Mouse (Mus musculus) left cerebral cortex, postnatal 25 days (tissue): Measurements from ENCODE around the gene Galnt2. TPM values are rescaled to one million over a fixed set of nuclear protein-coding genes. Genes with fewer than 3 reads are reported as not detected.
A peak's percentile ranks its signal among the peaks of the same experiment; 100 is the strongest.

ENCODE experiments used
- DNase-seq, 2 experiments: peaks; one replicate each; pipeline ENCODE4 v3.0.0; 2022; ENCODE audit warnings: low spot score in 2 of 2, mixed read lengths in 1 of 2
- intact Hi-C: fragments of 180-260 bp; cut with DNase I; formaldehyde crosslinking; loops from one replicate; pipeline ENCODE4 v1.15.1; 2025
- total RNA-seq, 2 experiments: library from RNA; stranded (reverse); gene quantifications; 2 replicates each; pipeline ENCODE4 v1.2.3; 2021

The Galnt2 gene
- 10 to 100 TPM; 41.0 to 59.6 TPM for total RNA-seq

GRCm38 (mm10) chr8:124231176-124231484 is at the start of gene Galnt2:
TSS of gene Galnt2 (plus strand) at chr8:124231391.
- peak; percentile 91 to 92 for DNase-seq
- intact Hi-C loops = loop anchor here (5.0 kb wide), 5 partner anchors 46 to 179 kb away; no protein-coding TSS in a partner anchor

- no peak for DNase-seq
- intact Hi-C loops = loop anchor here (5.0 kb wide), 1 partner anchor 99 kb away; no protein-coding TSS in a partner anchor
Observed at GRCm38 (mm10) chr8:124181751-124182150, 49.4 kb upstream of the Galnt2 start.

- peak in 1 of 2 experiments; percentile 83 for DNase-seq
Observed at GRCm38 (mm10) chr8:124182224-124182623, 49.0 kb upstream of the Galnt2 start.

GRCm38 (mm10) chr8:124184078-124184477 is 47.1 kb upstream of the Galnt2 start:
- intact Hi-C loops = loop anchor here (5.0 kb wide), 1 partner anchor 102 kb away; no protein-coding TSS in a partner anchor
- peak in 1 of 2 experiments; percentile 79 for DNase-seq

More at GRCm38 (mm10) chr8:124182224-124182623, 49.0 kb upstream of the Galnt2 start:
- intact Hi-C loops = loop anchor here (5.0 kb wide), 1 partner anchor 100 kb away; no protein-coding TSS in a partner anchor

- no peak for DNase-seq
- intact Hi-C loops = loop anchor here (5.0 kb wide), 1 partner anchor 102 kb away; no protein-coding TSS in a partner anchor
Observed at GRCm38 (mm10) chr8:124184507-124184906, 46.7 kb upstream of the Galnt2 start.

- intact Hi-C loops = no loop called here
- DNase-seq = no peak
Observed at GRCm38 (mm10) chr8:124185081-124185480, 46.1 kb upstream of the Galnt2 start.

GRCm38 (mm10) chr8:124190388-124190787 is 40.8 kb upstream of the Galnt2 start:
- intact Hi-C loops = no loop called here
- DNase-seq = no peak

GRCm38 (mm10) chr8:124192242-124192641 is 38.9 kb upstream of the Galnt2 start:
- intact Hi-C loops = no loop called here
- DNase-seq = no peak

- intact Hi-C loops = no loop called here
- peak in 1 of 2 experiments; percentile 57 for DNase-seq
Observed at GRCm38 (mm10) chr8:124192976-124193375, 38.2 kb upstream of the Galnt2 start.

GRCm38 (mm10) chr8:124193992-124194391 is 37.2 kb upstream of the Galnt2 start:
- intact Hi-C loops = no loop called here
- no peak for DNase-seq

GRCm38 (mm10) chr8:124196195-124196594 is 35.0 kb upstream of the Galnt2 start:
- DNase-seq = no peak
- intact Hi-C loops = no loop called here

- intact Hi-C loops = no loop called here
- DNase-seq = peak in 1 of 2 experiments; percentile 26
Observed at GRCm38 (mm10) chr8:124196797-124197196, 34.4 kb upstream of the Galnt2 start.

- intact Hi-C loops = no loop called here
- no peak for DNase-seq
Observed at GRCm38 (mm10) chr8:124198230-124198629, 33.0 kb upstream of the Galnt2 start.

- intact Hi-C loops = no loop called here
Observed at GRCm38 (mm10) chr8:124200400-124200799, 30.8 kb upstream of the Galnt2 start.

GRCm38 (mm10) chr8:124201706-124202105 is 29.5 kb upstream of the Galnt2 start:
- intact Hi-C loops = no loop called here
- DNase-seq = no peak

More at GRCm38 (mm10) chr8:124200400-124200799, 30.8 kb upstream of the Galnt2 start:
- DNase-seq = peak in 1 of 2 experiments; percentile 26

- no peak for DNase-seq
- intact Hi-C loops = no loop called here
Observed at GRCm38 (mm10) chr8:124202895-124203294, 28.3 kb upstream of the Galnt2 start.

GRCm38 (mm10) chr8:124204001-124204601 is 27.1 kb upstream of the Galnt2 start:
- no peak for DNase-seq
- intact Hi-C loops = no loop called here

- peak in 1 of 2 experiments; percentile 23 for DNase-seq
- intact Hi-C loops = no loop called here
Observed at GRCm38 (mm10) chr8:124212148-124212547, 19.0 kb upstream of the Galnt2 start.

- intact Hi-C loops = no loop called here
- DNase-seq = no peak
Observed at GRCm38 (mm10) chr8:124216951-124217350, 14.2 kb upstream of the Galnt2 start.

GRCm38 (mm10) chr8:124229883-124230282 is 1.3 kb upstream of the Galnt2 start:
- no peak for DNase-seq
- intact Hi-C loops = loop anchor here (5.0 kb wide), 5 partner anchors 47 to 178 kb away; no protein-coding TSS in a partner anchor

GRCm38 (mm10) chr8:124230496-124231175 is 555 bp upstream of the Galnt2 start:
- no peak for DNase-seq
- intact Hi-C loops = loop anchor here (5.0 kb wide), 5 partner anchors 47 to 178 kb away; no protein-coding TSS in a partner anchor
